Mouse (Mus musculus) limb, embryonic 11.5 days (tissue): ENCODE measurements around the gene Dhrs4. TPM values are rescaled to one million over a fixed set of nuclear protein-coding genes. Genes with fewer than 3 reads are reported as not detected.

Source experiments
- ATAC-seq: fragments of 200-750 bp; cut with Nextera tagmentation; 2 replicates; pipeline ENCODE4 v1.8.0; 2017; ENCODE audit warnings: low read depth; ENCODE audit not compliant: insufficient number of reproducible peaks, low FRiP score, low TSS enrichment
- DNase-seq: peaks from one replicate; pipeline ENCODE4 v3.0.0-alpha.2; 2015; ENCODE audit warnings: low spot score
- H3K27ac ChIP-seq: fragments of 300-500 bp; sonication (generic); replicated peaks from 2 replicates; pipeline ENCODE4 v1.5.1; 2014; ENCODE audit warnings: low read depth, mild to moderate bottlenecking, low read length
- H3K27me3 ChIP-seq: fragments of 300-500 bp; sonication (generic); 2 replicates; pipeline ENCODE4 v1.6.1; 2014; ENCODE audit warnings: mild to moderate bottlenecking, low read length, mixed read lengths; ENCODE audit not compliant: control insufficient read depth, insufficient read depth
- H3K36me3 ChIP-seq: fragments of 300-500 bp; sonication (generic); 2 replicates; pipeline ENCODE4 v1.6.1; 2014; ENCODE audit warnings: mild to moderate bottlenecking, low read length, moderate library complexity, mixed read lengths; ENCODE audit not compliant: control insufficient read depth, insufficient read depth
- H3K4me1 ChIP-seq: fragments of 300-500 bp; sonication (generic); 2 replicates; pipeline ENCODE4 v1.6.1; 2014; ENCODE audit warnings: low read length, mixed read lengths; ENCODE audit not compliant: control insufficient read depth, insufficient read depth
- H3K4me2 ChIP-seq: fragments of 300-500 bp; sonication (generic); 2 replicates; pipeline ENCODE4 v1.6.1; 2014; ENCODE audit warnings: low read depth, mild to moderate bottlenecking, moderate library complexity; ENCODE audit not compliant: severe bottlenecking
- H3K4me3 ChIP-seq: fragments of 300-500 bp; sonication (generic); 2 replicates; pipeline ENCODE4 v1.5.1; 2014; ENCODE audit warnings: low read depth, low read length
- H3K9ac ChIP-seq: fragments of 300-500 bp; sonication (generic); 2 replicates; pipeline ENCODE4 v1.6.1; 2014; ENCODE audit warnings: mild to moderate bottlenecking, low read length
- H3K9me3 ChIP-seq: fragments of 300-500 bp; sonication (generic); 2 replicates; pipeline ENCODE4 v1.6.1; 2016; ENCODE audit warnings: low read length; ENCODE audit not compliant: control insufficient read depth
- WGBS: fragments of 180-500 bp; shearing (Covaris S2); extraction: QIAGEN DNeasy Blood & Tissue Kit; methylation state at CpG from one replicate; pipeline ENCODE4 v1.1.7; 2014; 5-methylcytosine and 5-hydroxymethylcytosine counted together
- polyA plus RNA-seq: library from polyadenylated mRNA; unstranded; fragments of >200 nt; fragmentation: Nextera tagmentation; extraction: Ambion mirVana; gene quantifications from 2 replicates; pipeline ENCODE4 v1.2.1, GENCODE M21; 2014

Dhrs4 gene
- polyA plus RNA-seq, 1 experiment from 2014 or later, result 49.4 TPM

GRCm38 (mm10) chr14:55524785-55525184 is 46.2 kb downstream of the Dhrs4 start, which contains the start of gene Nrl:
Gene Nrl, minus strand, starts transcription at chr14:55524981.
- no peak for ATAC-seq
- no peak within 1 kb of the TSS for H3K4me2 ChIP-seq
- H3K36me3 ChIP-seq, result no peaks in the 10 kb centered on the region
- DNase-seq, result no peak
- H3K4me3 ChIP-seq, result no peak within 1 kb of the TSS
- H3K4me1 ChIP-seq, result no peaks in the 10 kb centered on the region
- H3K9ac ChIP-seq, result no peak within 1 kb of the TSS
- WGBS, result 15% methylated on average over 8 of the region's 8 CpGs
- no peaks in the 10 kb centered on the region for H3K9me3 ChIP-seq
- peaks cover 20% of the 10 kb centered on the region for H3K27me3 ChIP-seq
- H3K27ac ChIP-seq, result no peak within 1 kb of the TSS

- WGBS, result 82% methylated on average over 2 of the region's 2 CpGs
- no peaks in the 10 kb centered on the region for H3K4me1 ChIP-seq
- peaks cover 9% of the 10 kb centered on the region; the same call in 1 of the 2 replicates for H3K27me3 ChIP-seq
- no peak overlapping the region for H3K4me3 ChIP-seq
- H3K9ac ChIP-seq, result no peak overlapping the region
- DNase-seq (no peak), ATAC-seq (no peak)
- no peaks in the 10 kb centered on the region for H3K9me3 ChIP-seq
- no peaks in the 10 kb centered on the region for H3K36me3 ChIP-seq
- H3K4me2 ChIP-seq, result no peak overlapping the region
- H3K27ac ChIP-seq, result no peak overlapping the region
These were observed 48.1 kb downstream of the Dhrs4 start for GRCm38 (mm10) chr14:55526674-55527073.

- DNase-seq (peak; percentile 43), ATAC-seq (no peak)
- Histone ChIP-seq H3K4me2 (no peak overlapping the region), H3K9ac (no peak overlapping the region), H3K4me3 (no peak overlapping the region), H3K4me1 (no peaks in the 10 kb centered on the region), H3K27ac (no peak overlapping the region), H3K27me3 (no peaks in the 10 kb centered on the region; the same call in 1 of the 2 replicates), H3K9me3 (no peaks in the 10 kb centered on the region), H3K36me3 (no peaks in the 10 kb centered on the region)
- 24% methylated on average over 3 of the region's 3 CpGs for WGBS
These were observed 49.4 kb downstream of the Dhrs4 start for GRCm38 (mm10) chr14:55527940-55528339.

- WGBS, result 52% methylated on average over 6 of the region's 6 CpGs
- DNase-seq, result peak; percentile 64
- H3K9ac ChIP-seq, result no peak overlapping the region
- no peaks in the 10 kb centered on the region for H3K27me3 ChIP-seq
- no peaks in the 10 kb centered on the region for H3K9me3 ChIP-seq
- no peak for ATAC-seq
- no peaks in the 10 kb centered on the region for H3K36me3 ChIP-seq
- H3K4me3 ChIP-seq, result no peak overlapping the region
- H3K4me1 ChIP-seq, result peaks cover 5% of the 10 kb centered on the region
- no peak overlapping the region for H3K27ac ChIP-seq
- no peak overlapping the region for H3K4me2 ChIP-seq
These were observed 57.7 kb downstream of the Dhrs4 start for GRCm38 (mm10) chr14:55536116-55536745.

Other genes starting within 250 kb of the Dhrs4 start
- 3.0 and 3.7 TPM in 2 replicates for gene Carmil3, start 11.9 kb downstream of the Dhrs4 start, polyA plus RNA-seq
- not detected in 2 replicates for gene Cpne6, start 31.7 kb downstream of the Dhrs4 start, polyA plus RNA-seq
- not detected in 2 replicates for gene Nrl, start 46.2 kb downstream of the Dhrs4 start, polyA plus RNA-seq
- 20.4 and 21.6 TPM in 2 replicates for gene Pck2, start 61.5 kb downstream of the Dhrs4 start, polyA plus RNA-seq
- 67.7 and 68.0 TPM in 2 replicates for gene Dcaf11, start 81.2 kb downstream of the Dhrs4 start, polyA plus RNA-seq
- 0.48 and 0.79 TPM in 2 replicates for gene A730061H03Rik, start 81.6 kb downstream of the Dhrs4 start, polyA plus RNA-seq
- gene Fitm1, start 96.9 kb downstream of the Dhrs4 start, polyA plus RNA-seq, result 5.0 and 6.5 TPM in 2 replicates
- 138 and 152 TPM in 2 replicates for gene Psme1, start 99.4 kb downstream of the Dhrs4 start, polyA plus RNA-seq
- gene Emc9, start 106.5 kb downstream of the Dhrs4 start, polyA plus RNA-seq, result 4.2 and 4.6 TPM in 2 replicates
- gene Psme2, start 112.4 kb downstream of the Dhrs4 start, polyA plus RNA-seq, result 195 and 225 TPM in 2 replicates
- gene Rnf31, start 113.0 kb downstream of the Dhrs4 start, polyA plus RNA-seq, result 10.3 and 13.9 TPM in 2 replicates
- gene Irf9, start 124.8 kb downstream of the Dhrs4 start, polyA plus RNA-seq, result 5.9 and 6.7 TPM in 2 replicates
- 7.7 TPM in 2 replicates for gene Rec8, start 139.3 kb downstream of the Dhrs4 start, polyA plus RNA-seq
- gene Ipo4, start 157.2 kb downstream of the Dhrs4 start, polyA plus RNA-seq, result 91.5 and 100 TPM in 2 replicates
- gene Gm49378, start 159.1 kb downstream of the Dhrs4 start, polyA plus RNA-seq, result 2.2 and 2.9 TPM in 2 replicates
- gene Tm9sf1, start 165.0 kb downstream of the Dhrs4 start, polyA plus RNA-seq, result 83.2 and 83.3 TPM in 2 replicates
- gene Tssk4, start 171.4 kb downstream of the Dhrs4 start, polyA plus RNA-seq, result 0.77 and 0.91 TPM in 2 replicates
- gene Mdp1, start 181.8 kb downstream of the Dhrs4 start, polyA plus RNA-seq, result 60.7 and 64.0 TPM in 2 replicates
- 55.4 and 60.9 TPM in 2 replicates for gene Gmpr2, start 193.2 kb downstream of the Dhrs4 start, polyA plus RNA-seq
- gene Nedd8, start 193.4 kb downstream of the Dhrs4 start, polyA plus RNA-seq, result 619 and 660 TPM in 2 replicates
- 68.1 and 68.5 TPM in 2 replicates for gene Tinf2, start 203.1 kb downstream of the Dhrs4 start, polyA plus RNA-seq
- gene Tgm1, start 235.2 kb downstream of the Dhrs4 start, polyA plus RNA-seq, result 2.1 TPM in 2 replicates
- gene Rabggta, start 243.5 kb downstream of the Dhrs4 start, polyA plus RNA-seq, result 20.0 and 20.2 TPM in 2 replicates